Mouse (Mus musculus): Measurements from ENCODE around the gene 1700029F12Rik. TPM values are rescaled to one million over a fixed set of nuclear protein-coding genes. Genes with fewer than 3 reads are reported as not detected.

The 1700029F12Rik gene
- polyA plus RNA-seq, 1 experiment from 2014 or later = not detected

DNA sequence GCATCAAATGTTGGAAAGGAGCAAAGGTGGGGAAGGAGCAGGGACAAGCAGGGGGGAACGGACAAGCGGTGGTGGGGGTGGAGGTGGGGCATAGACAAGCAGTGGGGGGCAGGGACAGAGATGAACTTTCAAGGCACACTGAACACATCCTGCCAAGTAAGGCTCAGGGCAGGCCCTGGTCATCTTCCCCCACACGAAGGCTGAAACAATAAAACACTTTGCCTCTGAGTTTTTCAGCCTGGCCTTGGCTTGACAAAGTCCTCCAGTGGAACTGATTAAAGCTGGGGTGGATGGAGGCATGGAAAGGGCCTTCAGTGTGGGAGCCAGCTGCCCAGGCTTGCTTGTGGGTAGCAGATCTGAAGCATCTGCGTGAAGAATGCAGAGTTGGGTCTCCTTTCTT lies 23.7 kb upstream of the 1700029F12Rik start:
- Histone ChIP-seq H3K9me3 (ENCODE audit: control insufficient read depth, low read length) (no peaks in the 10 kb centered on the region), H3K4me2 (ENCODE audit: low read depth) (no peak overlapping the region), H3K4me1 (ENCODE audit: control insufficient read depth, insufficient read depth, low read length) (no peaks in the 10 kb centered on the region), H3K27ac (ENCODE audit: low read depth, low read length) (no peak overlapping the region), H3K4me3 (ENCODE audit: low read depth, low read length) (no peak overlapping the region), H3K36me3 (ENCODE audit: control insufficient read depth, insufficient read depth, low read length) (no peaks in the 10 kb centered on the region), H3K27me3 (ENCODE audit: control insufficient read depth, insufficient read depth, low read length) (no peaks in the 10 kb centered on the region), H3K9ac (ENCODE audit: low read length) (no peak overlapping the region)
- ATAC-seq (ENCODE audit: insufficient read depth, low FRiP score, low TSS enrichment) (no peak), DNase-seq (ENCODE audit: low spot score) (no peak)
- WGBS = 52% methylated on average over 4 of the region's 4 CpGs

DNA sequence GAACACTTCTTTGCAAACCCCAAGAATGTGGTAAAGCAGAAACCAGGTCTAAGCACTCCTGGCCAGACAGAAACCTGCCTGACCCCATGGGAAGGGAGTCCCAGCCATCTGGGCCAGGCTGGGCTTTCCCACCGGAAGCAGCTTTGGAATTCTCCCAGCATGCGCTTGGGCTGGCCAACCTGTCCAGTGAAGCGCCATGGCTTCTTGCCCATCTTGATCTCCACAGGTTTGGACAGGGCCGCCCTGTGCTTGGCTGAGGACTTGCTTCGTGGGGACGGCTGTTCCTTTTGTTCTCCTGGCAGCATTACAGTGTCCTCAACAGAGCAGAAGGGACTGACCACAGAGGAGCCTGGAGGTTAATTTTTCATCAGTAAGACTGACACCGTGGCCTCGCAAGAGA lies 19.7 kb upstream of the 1700029F12Rik start:
- no peak for ATAC-seq (ENCODE audit: insufficient read depth, low FRiP score, low TSS enrichment)
- H3K4me3 ChIP-seq (ENCODE audit: low read depth, low read length) = no peak overlapping the region
- no peak overlapping the region for H3K4me2 ChIP-seq (ENCODE audit: low read depth)
- no peak overlapping the region for H3K27ac ChIP-seq (ENCODE audit: low read depth, low read length)
- no peaks in the 10 kb centered on the region for H3K4me1 ChIP-seq (ENCODE audit: control insufficient read depth, insufficient read depth, low read length)
- 80% methylated on average over 8 of the region's 8 CpGs for WGBS
- no peak overlapping the region for H3K9ac ChIP-seq (ENCODE audit: low read length)
- no peaks in the 10 kb centered on the region for H3K36me3 ChIP-seq (ENCODE audit: control insufficient read depth, insufficient read depth, low read length)
- DNase-seq (ENCODE audit: low spot score) = no peak
- no peaks in the 10 kb centered on the region for H3K27me3 ChIP-seq (ENCODE audit: control insufficient read depth, insufficient read depth, low read length)
- H3K9me3 ChIP-seq (ENCODE audit: control insufficient read depth, low read length) = no peaks in the 10 kb centered on the region

DNA sequence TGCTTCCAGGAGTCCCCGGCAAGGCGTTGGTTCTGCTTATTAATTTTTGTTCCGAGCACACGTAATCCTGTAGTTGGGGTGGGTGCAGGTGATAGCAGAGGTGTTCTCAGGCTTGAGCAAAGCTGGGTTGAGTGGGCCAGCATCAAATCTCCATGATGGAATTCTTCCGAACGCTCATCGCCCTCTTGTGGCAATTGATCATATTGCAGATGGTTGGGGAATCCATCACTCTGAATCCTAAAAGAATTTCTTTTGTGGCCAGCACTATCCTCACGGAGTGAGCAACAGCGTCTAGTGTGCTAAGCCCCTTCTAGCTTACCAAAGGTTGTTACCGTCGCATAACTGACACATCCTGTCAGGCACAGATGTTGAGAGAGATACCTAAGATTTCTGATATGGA lies 18.5 kb upstream of the 1700029F12Rik start:
- WGBS = 19% methylated on average over 11 of the region's 11 CpGs
- H3K27ac ChIP-seq (ENCODE audit: low read depth, low read length) = no peak overlapping the region

DNA sequence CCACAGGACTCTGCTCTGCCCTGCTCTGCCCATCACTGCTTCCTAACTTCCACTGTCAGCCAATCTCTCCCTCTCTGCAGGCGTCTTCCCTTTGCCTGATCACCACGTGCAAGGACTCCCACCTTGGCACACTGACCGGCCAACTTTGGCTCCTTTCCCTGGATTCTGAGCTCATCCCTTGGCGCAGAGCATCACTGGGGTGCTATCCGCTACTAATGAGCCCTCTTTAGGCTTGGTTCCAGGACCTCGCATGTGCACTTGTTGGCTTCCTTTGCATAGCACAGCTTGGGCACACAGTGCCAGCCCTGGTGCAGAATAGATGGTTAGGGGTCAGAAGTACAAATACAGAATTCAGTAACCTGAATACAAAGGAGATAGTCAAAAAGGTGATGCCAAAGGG lies 17.0 kb upstream of the 1700029F12Rik start:
- ATAC-seq (ENCODE audit: insufficient read depth, low FRiP score, low TSS enrichment) = no peak
- Histone ChIP-seq H3K36me3 (ENCODE audit: control insufficient read depth, insufficient read depth, low read length) (no peaks in the 10 kb centered on the region), H3K4me1 (ENCODE audit: control insufficient read depth, insufficient read depth, low read length) (no peaks in the 10 kb centered on the region), H3K4me3 (ENCODE audit: low read depth, low read length) (no peak overlapping the region), H3K4me2 (ENCODE audit: low read depth) (no peak overlapping the region), H3K27ac (ENCODE audit: low read depth, low read length) (no peak overlapping the region), H3K27me3 (ENCODE audit: control insufficient read depth, insufficient read depth, low read length) (no peaks in the 10 kb centered on the region), H3K9me3 (ENCODE audit: control insufficient read depth, low read length) (no peaks in the 10 kb centered on the region), H3K9ac (ENCODE audit: low read length) (no peak overlapping the region)
- no peak for DNase-seq (ENCODE audit: low spot score)
- 87% methylated on average over 6 of the region's 6 CpGs for WGBS

More for the DNA sequence above, 18.5 kb upstream of the 1700029F12Rik start:
- Histone ChIP-seq H3K4me3 (ENCODE audit: low read depth, low read length) (no peak overlapping the region), H3K9ac (ENCODE audit: low read length) (no peak overlapping the region), H3K27me3 (ENCODE audit: control insufficient read depth, insufficient read depth, low read length) (no peaks in the 10 kb centered on the region), H3K4me1 (ENCODE audit: control insufficient read depth, insufficient read depth, low read length) (no peaks in the 10 kb centered on the region), H3K36me3 (ENCODE audit: control insufficient read depth, insufficient read depth, low read length) (no peaks in the 10 kb centered on the region), H3K9me3 (ENCODE audit: control insufficient read depth, low read length) (no peaks in the 10 kb centered on the region), H3K4me2 (ENCODE audit: low read depth) (no peak overlapping the region)
- DNase-seq (ENCODE audit: low spot score) (peak; percentile 77), ATAC-seq (ENCODE audit: insufficient read depth, low FRiP score, low TSS enrichment) (no peak; the same call in 1 of the 2 replicates)

DNA sequence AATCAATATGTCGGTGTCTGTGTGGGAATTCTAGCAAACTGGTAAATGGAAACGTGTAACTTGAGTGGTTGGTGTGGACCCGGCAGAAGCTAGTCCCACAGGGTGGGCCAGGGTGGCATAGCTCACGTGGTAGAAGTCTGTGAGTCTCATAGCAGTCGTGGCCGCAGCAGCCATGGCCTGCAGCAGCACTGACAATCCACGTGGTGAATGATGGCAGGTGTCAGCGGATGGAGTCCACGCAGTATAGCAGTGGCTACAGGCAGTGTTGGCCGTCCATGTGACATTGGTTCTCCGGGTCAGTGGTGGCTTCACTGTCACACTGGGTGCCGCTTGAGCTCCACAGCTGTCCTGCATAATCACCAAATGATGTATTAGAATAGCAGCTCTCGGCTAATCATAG lies 4.1 kb downstream of the 1700029F12Rik start:
- no peak overlapping the region for H3K9ac ChIP-seq (ENCODE audit: low read length)
- no peaks in the 10 kb centered on the region for H3K27me3 ChIP-seq (ENCODE audit: control insufficient read depth, insufficient read depth, low read length)
- no peaks in the 10 kb centered on the region for H3K36me3 ChIP-seq (ENCODE audit: control insufficient read depth, insufficient read depth, low read length)
- H3K27ac ChIP-seq (ENCODE audit: low read depth, low read length) = no peak overlapping the region
- H3K4me2 ChIP-seq (ENCODE audit: low read depth) = no peak overlapping the region
- 92% methylated on average over 13 of the region's 13 CpGs for WGBS
- H3K9me3 ChIP-seq (ENCODE audit: control insufficient read depth, low read length) = no peaks in the 10 kb centered on the region
- H3K4me1 ChIP-seq (ENCODE audit: control insufficient read depth, insufficient read depth, low read length) = no peaks in the 10 kb centered on the region
- no peak for DNase-seq (ENCODE audit: low spot score)
- no peak for ATAC-seq (ENCODE audit: insufficient read depth, low FRiP score, low TSS enrichment)
- no peak overlapping the region for H3K4me3 ChIP-seq (ENCODE audit: low read depth, low read length)

DNA sequence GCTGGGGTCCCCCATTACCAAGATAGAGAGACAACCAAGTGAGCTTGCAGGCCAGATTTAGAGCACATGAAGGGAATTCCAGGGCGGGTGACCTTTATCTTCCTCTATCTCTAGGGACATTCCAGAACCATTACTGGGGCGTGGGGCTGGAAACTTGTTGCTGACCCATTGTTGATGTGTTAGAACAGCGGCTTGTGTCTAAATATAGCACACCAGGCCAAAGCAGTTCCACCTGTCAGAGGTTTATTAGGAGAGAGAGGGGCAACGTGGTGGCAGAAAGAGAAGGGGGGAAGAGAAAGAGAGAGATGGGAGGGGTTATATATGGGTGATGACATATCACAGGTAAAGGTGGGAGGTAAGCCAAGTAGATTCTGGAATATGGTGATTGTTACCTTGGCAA lies 12.3 kb downstream of the 1700029F12Rik start:
- Histone ChIP-seq H3K27me3 (ENCODE audit: control insufficient read depth, insufficient read depth, low read length) (no peaks in the 10 kb centered on the region), H3K9ac (ENCODE audit: low read length) (no peak overlapping the region), H3K9me3 (ENCODE audit: control insufficient read depth, low read length) (no peaks in the 10 kb centered on the region), H3K4me3 (ENCODE audit: low read depth, low read length) (no peak overlapping the region), H3K36me3 (ENCODE audit: control insufficient read depth, insufficient read depth, low read length) (no peaks in the 10 kb centered on the region), H3K4me1 (ENCODE audit: control insufficient read depth, insufficient read depth, low read length) (no peaks in the 10 kb centered on the region), H3K27ac (ENCODE audit: low read depth, low read length) (no peak overlapping the region), H3K4me2 (ENCODE audit: low read depth) (no peak overlapping the region)
- WGBS = 75% methylated on average over 4 of the region's 4 CpGs
- ATAC-seq (ENCODE audit: insufficient read depth, low FRiP score, low TSS enrichment) (no peak), DNase-seq (ENCODE audit: low spot score) (no peak)

DNA sequence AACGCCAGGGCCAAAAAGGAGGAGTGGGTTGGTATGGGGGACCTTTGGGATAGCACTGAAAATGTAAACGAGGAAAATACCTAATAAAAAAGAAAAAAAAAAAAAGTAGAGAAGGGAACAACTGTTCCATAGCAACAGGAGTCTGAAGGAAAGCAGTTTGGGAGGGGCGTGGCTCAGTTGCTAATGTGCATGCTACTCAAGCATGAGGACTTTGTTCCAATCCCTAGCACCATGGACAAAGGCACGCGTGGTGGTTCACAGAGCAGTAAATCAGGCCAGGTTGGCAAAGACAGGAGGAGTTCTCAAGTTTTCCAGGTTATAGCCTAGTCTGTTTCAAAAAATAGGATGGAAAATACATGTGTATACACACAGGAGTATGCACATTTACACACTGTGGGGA lies 14.0 kb downstream of the 1700029F12Rik start:
- Histone ChIP-seq H3K36me3 (ENCODE audit: control insufficient read depth, insufficient read depth, low read length) (no peaks in the 10 kb centered on the region), H3K9me3 (ENCODE audit: control insufficient read depth, low read length) (no peaks in the 10 kb centered on the region), H3K9ac (ENCODE audit: low read length) (no peak overlapping the region), H3K27ac (ENCODE audit: low read depth, low read length) (no peak overlapping the region), H3K27me3 (ENCODE audit: control insufficient read depth, insufficient read depth, low read length) (no peaks in the 10 kb centered on the region), H3K4me2 (ENCODE audit: low read depth) (no peak overlapping the region), H3K4me3 (ENCODE audit: low read depth, low read length) (no peak overlapping the region), H3K4me1 (ENCODE audit: control insufficient read depth, insufficient read depth, low read length) (no peaks in the 10 kb centered on the region)
- 58% methylated on average over 5 of the region's 5 CpGs for WGBS
- ATAC-seq (ENCODE audit: insufficient read depth, low FRiP score, low TSS enrichment) = no peak; the same call in 1 of the 2 replicates
- DNase-seq (ENCODE audit: low spot score) = no peak

DNA sequence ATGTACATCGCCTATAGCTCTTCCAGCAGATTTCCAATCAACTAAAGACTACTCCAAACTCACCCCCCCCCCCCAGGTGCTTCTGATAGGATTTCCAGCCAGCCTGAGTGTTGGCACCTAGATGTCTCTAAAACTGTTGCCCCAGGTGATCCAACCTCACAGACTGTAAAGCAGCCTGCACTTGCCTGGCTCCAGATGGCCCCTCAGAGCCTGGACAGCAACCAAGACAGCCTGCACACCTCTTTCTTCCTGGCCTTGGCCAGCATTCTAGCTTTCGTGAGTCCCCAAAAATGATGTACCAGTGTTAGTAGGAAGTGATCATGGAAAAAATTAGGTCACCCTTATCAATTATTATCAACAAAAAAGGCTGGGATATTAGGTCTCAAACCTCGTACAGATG lies 16.5 kb downstream of the 1700029F12Rik start:
- Histone ChIP-seq H3K27me3 (ENCODE audit: control insufficient read depth, insufficient read depth, low read length) (no peaks in the 10 kb centered on the region), H3K27ac (ENCODE audit: low read depth, low read length) (no peak overlapping the region), H3K36me3 (ENCODE audit: control insufficient read depth, insufficient read depth, low read length) (no peaks in the 10 kb centered on the region), H3K9ac (ENCODE audit: low read length) (no peak overlapping the region), H3K4me2 (ENCODE audit: low read depth) (no peak overlapping the region), H3K4me1 (ENCODE audit: control insufficient read depth, insufficient read depth, low read length) (no peaks in the 10 kb centered on the region), H3K4me3 (ENCODE audit: low read depth, low read length) (no peak overlapping the region), H3K9me3 (ENCODE audit: control insufficient read depth, low read length) (no peaks in the 10 kb centered on the region)
- no peak for DNase-seq (ENCODE audit: low spot score)
- 86% methylated on average over 3 of the region's 3 CpGs for WGBS
- no peak for ATAC-seq (ENCODE audit: insufficient read depth, low FRiP score, low TSS enrichment)

DNA sequence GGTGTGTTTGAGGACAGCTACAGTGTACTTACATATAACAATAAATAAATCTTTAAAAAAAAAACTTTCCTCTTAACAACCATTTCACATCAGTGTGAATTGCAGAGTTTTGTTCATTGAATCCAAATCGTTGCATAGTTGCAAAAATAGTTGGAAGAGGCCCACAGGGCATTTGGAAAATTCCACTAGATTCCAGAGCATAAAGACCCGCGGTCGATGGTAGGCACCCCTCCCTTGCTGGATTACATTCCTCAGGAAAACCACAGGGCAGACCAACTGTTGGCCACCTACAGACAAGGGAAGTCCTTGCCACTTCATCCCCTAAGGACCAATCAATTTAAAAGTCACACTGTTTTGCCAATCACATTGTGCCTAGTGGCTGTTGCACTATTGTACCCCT lies 19.8 kb downstream of the 1700029F12Rik start:
- WGBS = 90% methylated on average over 4 of the region's 4 CpGs
- H3K36me3 ChIP-seq (ENCODE audit: control insufficient read depth, insufficient read depth, low read length) = no peaks in the 10 kb centered on the region
- H3K4me2 ChIP-seq (ENCODE audit: low read depth) = no peak overlapping the region
- DNase-seq (ENCODE audit: low spot score) (no peak), ATAC-seq (ENCODE audit: insufficient read depth, low FRiP score, low TSS enrichment) (no peak)
- no peak overlapping the region for H3K9ac ChIP-seq (ENCODE audit: low read length)
- H3K4me3 ChIP-seq (ENCODE audit: low read depth, low read length) = no peak overlapping the region
- H3K9me3 ChIP-seq (ENCODE audit: control insufficient read depth, low read length) = no peaks in the 10 kb centered on the region
- no peaks in the 10 kb centered on the region for H3K27me3 ChIP-seq (ENCODE audit: control insufficient read depth, insufficient read depth, low read length)
- H3K4me1 ChIP-seq (ENCODE audit: control insufficient read depth, insufficient read depth, low read length) = no peaks in the 10 kb centered on the region
- no peak overlapping the region for H3K27ac ChIP-seq (ENCODE audit: low read depth, low read length)
